Mouse (Mus musculus) olfactory bulb, adult 2 months (tissue): Measurements from ENCODE around the gene Olfr410.

Experiments
- CTCF ChIP-seq: fragments of 200-500 bp; IDR thresholded peaks from 2 replicates; pipeline ENCODE4 v1.5.1; 2012; ENCODE audit warnings: low read depth, mild to moderate bottlenecking, low read length, moderate library complexity; ENCODE audit not compliant: insufficient read depth
- POLR2A ChIP-seq: fragments of 200-500 bp; IDR thresholded peaks from 2 replicates; pipeline ENCODE4 v1.6.1; 2012; ENCODE audit warnings: mild to moderate bottlenecking, low read depth, low read length, moderate library complexity; ENCODE audit not compliant: insufficient read depth

- TF ChIP-seq POLR2A (no peak), CTCF (no peak)
Observed at GRCm38 (mm10) chr11:74326044-74326443, 11.8 kb downstream of the Olfr410 start.
